Mouse (Mus musculus) retina, postnatal 1 day (tissue): Measurements from ENCODE around the gene Bcor.
A peak's percentile ranks its signal among the peaks of the same experiment; 100 is the strongest.

Experiments used
- DNase-seq: peaks from one replicate; pipeline ENCODE4 v3.0.0-alpha.2; 2012

Gene Bcor

DNA sequence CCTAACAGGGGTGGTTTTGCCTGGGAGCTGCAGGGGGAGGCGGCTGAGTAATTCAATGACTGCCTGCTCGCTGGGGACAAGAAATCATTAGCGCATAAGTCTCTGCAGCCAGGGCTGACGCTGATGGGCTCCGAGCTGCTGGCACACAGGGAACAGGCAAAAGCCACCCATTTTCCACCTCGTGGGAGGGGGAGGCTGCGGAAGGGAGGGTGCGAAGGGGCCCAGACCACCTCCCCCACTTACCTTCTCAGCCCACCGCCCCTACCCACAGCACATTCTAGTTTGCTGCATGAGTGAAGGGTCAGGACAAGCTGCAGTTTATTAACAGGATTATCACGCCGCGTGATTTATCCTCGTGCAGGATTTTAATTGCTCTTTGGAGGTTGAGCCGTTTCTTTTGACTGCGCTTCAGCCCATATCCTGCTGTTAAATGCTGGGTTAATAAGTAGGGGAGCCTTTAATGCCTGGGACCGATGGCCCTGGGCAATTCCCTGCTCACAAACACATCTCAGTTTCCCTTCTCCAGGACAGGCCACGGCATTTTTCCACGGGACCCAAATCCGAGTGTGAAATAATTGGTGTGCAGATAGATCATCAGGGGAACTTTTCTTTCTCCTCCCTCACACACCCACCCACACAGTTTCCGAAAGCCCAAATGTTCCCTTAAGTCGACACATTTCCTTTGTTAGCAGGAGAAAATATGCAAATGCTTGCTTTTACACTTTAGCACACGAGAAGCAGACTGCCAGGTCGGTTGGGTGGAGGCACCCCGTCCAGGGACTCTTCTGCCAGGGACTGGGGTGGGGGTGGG, 97.8 kb downstream of the Bcor start:
- DNase-seq, result peak; percentile 71

DNA sequence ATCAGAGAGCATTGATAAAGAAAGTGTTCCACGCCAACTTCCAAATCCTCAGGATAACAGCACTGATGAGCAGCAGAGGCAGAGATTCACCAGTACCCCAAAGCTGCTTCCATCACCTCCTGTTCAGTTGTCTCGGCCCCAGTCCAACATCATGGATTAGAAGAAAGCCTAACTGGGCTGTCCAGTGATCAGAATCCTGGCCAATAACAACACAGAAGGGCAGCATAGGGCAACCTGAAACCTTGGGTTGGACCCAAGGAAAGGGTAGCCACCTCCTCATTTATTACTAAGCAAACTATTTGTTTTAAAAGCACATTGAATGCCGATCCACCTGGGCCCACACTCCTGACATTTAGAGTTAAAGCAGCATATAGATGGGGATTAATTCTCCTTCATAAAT, 99.3 kb downstream of the Bcor start:
- DNase-seq, result no peak

DNA sequence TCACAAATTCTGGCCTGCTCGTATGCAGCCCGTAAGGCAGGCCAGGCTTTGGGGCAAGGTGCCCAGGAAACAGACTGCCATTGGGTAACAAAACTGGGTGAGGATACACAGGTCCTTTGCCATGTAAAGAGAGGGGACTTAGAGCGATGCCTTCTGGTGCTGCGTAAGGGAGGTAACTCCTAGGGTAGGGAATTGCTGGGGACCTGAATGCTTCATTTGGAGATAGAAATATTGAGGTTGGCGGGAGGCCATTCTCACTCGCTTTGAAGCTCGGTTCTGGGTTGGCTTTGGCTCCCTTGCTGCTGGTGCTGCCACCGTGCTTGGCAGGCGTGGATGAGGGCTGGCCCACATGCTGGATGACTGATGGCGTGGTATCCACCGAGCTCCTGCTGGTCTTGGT, 102.9 kb downstream of the Bcor start:
- no peak for DNase-seq

DNA sequence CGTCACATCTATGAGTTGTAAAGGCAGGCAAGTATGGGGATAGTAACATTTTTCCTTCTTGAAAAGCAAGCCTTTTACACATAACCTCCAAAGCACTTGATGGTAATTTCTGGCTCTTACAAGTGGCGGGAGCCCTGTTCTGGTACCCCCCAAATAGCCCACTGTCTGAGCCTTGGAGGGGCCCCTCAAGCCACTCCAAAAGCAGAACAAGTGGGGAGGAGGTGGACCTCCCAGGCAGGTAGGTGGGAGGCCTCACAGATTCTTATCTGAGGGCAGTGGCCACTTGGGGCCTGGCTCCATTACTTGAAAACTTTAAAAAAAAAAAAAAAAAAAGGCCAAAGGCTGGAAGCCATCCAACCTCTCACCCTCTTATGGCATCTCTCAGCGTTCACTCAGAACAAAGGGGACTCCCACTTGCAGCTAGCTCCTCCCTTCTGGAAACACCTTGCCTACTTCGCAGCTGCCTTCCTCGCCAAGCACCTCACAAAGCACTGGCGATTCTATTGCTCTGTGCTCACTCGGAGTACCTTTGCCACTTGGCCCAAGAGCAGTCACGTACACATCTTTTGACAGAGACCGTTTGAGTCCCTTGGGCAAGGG, 106.7 kb downstream of the Bcor start:
- DNase-seq, result no peak

DNA sequence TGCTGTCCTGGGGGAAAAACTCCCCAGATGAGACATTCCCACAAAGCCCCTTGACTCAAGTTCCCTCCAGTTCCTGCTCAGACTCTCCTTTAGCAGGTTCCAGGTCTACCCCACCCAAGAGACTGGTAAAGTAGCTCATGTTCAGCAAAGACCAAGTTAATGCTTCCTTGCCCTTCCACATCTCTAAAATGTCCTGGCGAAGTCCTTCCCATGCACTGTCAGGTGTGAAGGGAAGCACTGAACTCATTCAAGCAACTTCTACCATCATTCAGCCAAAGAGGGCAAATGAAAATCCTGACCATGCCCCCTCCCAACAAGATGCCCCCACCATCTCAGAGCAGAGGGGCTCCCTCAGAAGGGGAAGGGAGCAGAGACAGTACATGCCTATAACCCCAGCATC, 107.5 kb downstream of the Bcor start:
- DNase-seq, result no peak

DNA sequence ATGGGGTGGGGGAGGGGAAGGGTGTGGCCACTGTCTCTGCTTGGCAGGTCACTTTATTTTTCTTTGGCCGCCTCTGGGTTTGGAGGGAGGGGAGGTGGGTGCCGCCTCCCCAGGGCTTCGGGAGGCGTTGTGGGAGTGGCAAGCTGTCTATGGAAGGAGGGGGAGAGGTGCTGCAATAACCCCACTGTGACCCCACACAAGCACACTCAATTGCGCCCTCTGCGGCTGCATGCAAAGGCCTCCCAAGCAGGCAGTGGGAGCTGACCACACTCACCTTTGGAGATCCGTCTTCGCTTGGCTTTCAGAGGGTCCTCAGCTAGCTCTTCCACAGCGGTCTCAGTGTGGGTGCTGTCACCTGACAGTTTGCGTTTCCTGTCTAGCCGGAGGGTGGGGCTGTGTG, 111.4 kb downstream of the Bcor start:
- no peak for DNase-seq

DNA sequence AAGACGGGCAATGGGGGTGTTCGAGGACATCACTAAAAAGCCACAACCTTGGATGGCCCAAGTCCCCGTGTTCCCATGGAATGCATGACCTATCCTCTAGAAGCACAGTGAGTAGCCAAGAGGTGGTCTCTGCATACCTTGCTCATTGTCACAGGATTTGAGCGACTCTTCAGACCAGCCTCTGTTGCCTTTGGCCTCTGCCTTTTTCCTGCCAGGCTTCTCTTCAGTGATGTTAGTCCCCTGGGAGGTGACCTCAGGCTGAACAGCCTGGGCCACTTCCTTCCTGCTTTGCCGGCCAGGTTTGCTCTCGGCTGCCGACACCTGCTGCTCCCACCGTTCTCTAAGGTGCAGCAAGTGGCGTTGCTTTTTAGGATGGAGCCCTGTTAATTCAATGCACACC, 112.0 kb downstream of the Bcor start:
- DNase-seq, result no peak

DNA sequence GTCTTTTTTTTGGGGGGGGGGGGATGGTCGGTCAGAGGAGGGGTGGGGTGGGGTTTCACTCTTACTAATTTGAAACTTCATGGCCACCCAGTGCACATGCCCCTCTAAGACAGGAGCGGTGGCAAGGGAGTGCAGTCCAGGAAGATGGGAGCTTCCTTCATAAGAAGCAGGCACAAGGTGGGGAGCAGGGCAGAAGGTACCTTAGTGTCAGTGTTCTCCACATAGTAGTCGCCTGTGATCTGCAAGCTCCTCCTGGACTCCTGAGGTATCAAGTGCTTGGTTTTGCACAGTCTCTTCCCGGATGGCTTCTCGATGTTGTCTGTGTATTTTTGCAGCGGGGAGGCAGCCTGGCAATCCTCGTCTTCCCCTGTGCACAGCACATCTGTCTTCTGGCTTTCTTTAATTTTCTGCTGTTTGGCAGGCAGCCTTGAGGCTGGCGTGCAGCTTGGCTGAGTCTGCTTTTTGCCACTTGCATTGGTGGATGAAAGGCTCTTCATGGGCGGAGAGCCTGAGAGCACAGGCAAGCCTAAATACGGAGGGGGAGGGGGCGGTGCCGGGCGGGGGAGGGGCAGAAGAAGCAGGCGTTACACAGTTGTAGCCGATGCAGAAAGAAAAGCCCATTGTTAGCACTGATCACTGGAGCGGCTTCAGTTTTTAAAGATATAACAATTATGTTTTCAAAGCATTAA, 112.8 kb downstream of the Bcor start:
- peak; percentile 40 for DNase-seq

DNA sequence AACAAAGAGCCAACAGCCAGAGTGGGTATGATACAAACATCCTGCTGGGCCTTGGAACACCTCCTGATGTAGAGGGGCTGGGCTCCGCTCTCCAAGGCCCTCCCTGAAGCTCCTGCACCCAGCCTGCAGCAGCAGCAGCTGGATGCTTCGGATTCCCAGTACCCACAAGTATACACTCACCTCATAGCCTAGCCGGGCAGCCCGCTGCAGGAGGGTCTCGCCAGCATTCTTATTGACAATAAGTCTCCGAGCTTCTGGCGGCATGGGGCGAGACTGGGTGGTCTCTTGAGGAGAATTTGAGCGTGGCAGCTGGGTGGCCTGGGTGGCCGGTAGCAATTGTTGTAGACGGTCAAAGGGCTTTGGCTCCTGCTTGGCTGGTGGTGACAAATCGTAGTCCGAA, 113.5 kb downstream of the Bcor start:
- no peak for DNase-seq

DNA sequence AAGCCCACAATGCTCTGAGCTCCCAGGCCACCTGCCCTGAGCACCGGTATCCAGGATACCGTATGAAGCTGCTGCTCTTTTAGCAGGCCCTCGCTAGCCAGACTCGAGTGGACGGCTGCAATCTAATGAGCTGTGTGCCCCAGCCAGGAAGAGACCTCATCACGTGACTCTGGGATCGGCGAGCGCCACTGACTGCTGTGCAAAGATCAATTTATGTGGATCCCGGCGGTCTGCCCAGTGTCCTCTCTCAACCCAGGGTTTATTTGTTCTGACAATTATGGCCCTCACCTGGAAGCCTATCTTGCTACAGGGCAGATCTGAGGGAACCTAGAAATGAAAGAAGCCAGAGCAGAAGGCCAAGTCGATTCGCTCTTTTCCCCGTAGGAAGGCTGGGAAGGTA, 116.8 kb downstream of the Bcor start:
- no peak for DNase-seq

DNA sequence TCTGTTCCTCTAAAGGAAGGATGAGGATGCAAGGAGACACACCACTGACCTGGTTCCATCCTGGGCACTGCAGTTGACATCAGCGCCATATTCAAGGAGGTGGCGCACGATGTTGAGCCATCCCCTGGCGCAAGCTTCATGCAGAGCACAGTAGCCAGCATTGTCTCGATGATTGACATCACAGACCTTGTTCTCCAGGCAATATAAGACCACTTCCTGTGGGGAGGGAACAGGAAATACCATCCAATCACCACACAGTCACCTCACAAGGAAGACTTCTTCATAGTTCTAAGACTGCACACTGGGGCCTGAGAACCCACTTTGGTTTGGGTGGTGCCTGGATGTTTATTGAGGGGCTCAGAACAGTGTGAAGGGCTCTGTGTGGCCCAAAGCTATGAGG, 118.7 kb downstream of the Bcor start:
- DNase-seq, result no peak

DNA sequence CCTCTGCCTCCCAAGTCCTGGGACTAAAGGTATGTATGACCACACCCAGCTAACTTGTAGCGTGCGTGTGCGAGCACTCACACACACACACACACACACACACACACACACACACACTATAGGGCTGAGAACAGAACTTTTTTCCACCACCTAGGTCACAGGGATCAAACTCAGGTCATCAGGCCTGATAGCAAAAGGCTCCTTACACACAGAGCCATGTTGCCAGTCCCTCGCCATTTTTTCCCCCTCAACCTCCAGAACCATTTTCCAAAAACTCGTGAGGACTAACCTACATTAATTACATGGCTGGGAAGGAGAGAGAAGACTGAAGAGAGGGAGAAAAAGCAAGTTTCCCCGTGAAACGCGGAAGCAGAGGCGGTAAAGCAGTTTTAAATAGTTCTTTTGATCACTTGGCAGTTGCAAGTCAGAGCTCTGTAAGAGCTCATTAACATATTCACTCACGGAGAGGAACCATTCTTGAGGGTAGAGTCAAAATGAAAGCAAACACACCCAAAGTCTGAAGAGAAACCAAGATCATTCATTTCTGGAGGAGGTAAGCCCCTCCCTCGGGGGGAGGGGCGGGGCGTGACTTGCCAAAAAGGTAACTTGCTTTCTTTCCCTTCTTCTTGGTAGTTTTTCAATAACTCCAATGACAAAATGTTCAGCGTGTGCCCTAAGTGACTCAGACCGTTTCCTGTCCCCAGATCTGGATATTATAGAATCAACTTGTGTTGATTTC, 145.3 kb downstream of the Bcor start:
- DNase-seq, result no peak

DNA sequence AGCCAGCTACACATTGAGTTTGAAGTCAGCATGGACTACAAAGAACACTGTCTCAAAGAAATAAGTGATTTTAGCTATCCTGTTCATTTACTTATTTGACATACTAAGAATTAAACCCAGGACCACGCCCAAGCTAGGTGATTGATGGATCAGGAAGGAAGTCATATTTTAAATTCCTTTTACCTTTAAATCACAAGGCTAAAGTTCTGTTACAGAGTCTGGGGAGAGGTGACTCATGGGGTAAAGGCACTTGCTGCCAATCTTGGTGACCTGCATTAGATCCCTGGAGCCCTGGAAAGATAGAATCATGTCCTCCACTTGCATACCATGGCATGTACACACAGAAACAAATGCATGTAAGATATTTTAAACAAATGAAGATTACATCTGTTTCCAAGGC, 149.5 kb downstream of the Bcor start:
- DNase-seq, result no peak

DNA sequence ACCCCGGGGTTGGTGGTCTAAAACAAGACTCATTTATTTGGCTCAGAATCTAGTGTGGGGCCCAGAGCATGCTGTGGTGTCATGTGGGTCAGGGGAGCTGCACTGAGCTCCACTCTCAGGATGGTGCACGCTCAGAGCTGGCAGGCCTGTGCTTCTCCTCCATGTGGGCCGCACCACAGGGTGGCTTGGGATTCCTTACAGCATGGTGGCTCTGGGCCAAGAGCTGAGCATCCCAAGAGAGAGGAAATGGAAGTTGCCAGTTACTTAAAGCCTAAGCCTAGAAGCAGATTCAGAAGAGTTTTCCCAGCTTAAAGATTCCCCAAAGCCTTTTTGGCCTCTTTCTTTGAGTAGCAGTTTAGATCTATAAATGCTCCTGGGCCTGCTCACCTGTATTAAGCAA, 151.1 kb downstream of the Bcor start:
- DNase-seq, result peak; percentile 43

DNA sequence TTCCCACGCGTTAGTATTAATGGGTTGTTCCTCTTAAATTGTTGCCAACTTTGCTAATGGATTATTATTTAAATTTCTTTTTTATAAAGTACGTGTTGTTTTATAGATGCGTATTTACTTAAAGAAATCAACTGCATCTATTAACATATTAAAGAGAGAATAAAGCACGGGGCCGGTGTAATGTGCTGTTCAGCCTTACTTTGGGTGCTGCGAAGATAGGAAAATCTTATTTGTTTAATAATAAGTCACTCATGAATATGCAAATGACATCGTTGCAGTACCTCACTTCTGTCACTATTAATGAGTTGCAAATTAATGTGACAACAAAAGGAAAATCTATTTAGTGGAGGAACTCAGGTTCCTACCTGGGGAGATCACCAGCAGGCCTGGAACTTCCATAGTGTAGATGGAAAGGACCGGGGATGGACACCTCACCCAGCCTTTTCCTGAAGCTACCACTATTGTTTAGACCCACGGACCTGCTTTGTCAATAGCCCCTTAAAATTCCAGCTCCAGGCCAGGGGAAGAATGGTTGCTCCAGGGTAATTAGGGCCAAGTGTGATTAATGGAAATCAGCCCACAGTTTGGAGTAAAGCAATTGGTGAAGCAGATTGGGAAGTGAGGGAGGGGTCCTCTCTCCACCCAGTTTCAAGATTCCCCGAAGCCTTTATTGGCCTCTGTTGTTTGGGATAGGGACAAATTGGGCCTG, 152.2 kb downstream of the Bcor start:
- peak; percentile 55 for DNase-seq

DNA sequence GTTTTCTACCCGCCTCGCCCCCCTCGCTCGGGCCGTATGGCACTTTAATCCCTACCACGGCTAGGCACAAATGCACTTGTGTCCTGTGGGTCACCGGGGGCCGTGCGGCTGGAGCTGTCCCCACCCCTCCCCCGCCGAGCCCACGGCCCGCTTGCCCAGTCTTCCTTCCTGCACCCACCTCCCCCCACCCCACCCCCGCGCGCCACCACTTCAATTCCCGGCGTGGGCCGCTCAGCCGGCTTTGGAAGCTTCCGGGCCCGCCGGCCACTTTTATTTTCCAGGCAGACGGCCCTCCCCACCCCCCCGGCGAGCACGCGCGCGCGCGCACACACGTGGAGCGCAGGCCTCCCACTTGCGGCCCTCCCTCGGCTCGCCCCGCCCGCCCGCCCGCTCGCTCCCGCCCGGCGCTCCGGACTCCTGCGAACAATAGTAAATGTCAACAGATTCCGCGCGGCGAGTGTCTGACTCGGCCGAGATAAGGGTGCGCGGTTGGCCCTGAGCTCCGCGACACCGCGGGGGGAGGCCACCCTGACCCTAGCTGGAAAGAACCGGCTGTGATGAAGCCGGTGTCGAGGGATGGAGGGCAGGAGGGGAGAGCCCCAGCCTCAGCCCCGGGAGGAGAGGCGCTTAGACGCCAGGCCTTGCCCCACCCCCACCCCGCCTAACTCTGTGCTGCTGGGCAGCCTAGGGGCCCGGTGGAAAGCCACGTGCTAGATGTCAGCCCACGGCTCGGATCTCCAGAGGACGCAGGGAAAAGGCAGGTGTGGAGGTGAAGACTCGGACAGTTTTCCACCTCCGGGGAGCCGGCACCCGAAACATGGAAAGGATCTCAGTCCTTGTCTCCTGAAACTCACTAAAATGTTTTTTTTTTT, 153.0 kb downstream of the Bcor start:
- DNase-seq, result peak; percentile 94

DNA sequence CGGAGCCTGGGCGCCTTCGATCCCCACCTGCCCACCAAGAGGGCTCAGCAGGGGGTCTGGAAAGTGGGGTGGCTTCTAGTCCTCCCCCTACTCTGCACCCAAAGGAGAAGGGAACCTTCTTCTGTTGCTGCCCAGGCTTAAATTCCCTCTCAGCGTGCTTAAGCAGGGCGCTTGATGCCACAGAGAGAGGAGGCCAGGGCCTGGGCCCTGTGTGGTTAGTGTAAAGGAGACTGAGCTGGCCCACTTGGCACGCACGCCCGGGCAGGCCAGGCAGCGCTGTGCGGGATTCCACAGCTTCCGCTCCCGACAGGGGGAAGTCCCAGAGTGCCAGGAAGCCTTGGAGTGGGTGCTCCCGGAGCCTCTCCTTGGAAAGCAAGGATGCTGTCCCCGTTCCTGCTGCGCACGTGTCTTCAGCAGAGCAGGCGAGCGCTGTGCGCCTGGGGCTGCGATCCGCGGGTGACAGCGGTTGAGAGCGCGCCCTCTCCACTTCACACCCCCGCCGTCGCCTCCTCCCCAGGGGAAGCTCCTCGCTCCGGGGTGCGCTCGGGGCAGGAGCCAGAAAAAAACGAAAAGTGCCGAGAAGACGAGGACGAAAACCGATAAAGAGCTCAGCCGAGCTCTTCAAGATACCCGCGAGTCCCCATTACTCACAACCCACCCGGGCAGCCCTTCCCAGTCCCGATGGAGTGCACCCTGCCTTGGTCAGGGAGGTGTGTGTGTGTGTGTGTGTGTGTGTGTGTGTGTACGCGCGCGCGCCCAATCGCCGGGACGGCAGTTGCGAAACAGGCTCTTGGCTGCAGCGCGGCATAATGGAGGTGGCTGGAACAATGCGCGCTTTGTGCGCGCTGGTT, 153.9 kb downstream of the Bcor start:
- DNase-seq, result no peak

DNA sequence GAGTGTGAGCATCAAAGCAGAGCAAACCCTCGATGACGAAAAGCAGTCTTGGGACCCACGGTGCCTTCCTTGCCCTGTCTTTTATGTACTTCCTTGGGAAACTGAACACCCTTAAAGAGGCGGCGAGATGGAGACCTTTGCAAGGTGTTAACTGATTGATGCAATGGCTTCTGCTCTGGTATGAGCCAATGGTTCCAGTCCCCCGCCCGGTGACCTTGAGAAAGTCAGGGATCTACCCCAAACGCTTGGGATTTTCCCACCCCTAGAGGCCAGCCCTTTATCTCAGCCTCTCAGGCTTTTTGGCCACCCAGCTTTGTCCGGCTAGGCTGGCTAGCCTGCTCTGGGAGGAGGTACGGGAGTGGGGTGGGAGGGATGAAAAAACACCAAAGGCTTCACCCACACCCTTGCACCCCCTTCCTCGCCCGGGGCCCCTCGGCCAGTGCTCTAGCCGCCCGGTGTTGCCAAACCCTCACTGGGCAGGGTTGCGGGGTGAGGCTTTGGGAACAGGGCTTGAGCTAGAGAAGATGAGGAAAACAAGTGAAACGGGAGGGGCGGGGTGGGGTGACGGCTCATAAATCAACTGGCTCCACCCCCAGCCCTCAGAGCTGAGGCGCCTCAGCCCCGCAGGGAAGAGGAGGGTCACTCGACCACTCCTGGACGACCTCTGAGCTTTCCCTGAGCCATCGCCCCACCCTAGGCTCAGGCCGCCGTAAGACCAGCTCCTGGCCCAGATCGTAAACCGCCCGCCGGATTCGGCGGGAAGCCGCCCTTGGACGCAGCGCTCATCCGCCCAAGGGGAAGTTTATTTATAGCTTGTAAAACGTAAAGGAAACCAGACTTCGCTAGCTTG, 154.7 kb downstream of the Bcor start:
- peak; percentile 64 for DNase-seq

DNA sequence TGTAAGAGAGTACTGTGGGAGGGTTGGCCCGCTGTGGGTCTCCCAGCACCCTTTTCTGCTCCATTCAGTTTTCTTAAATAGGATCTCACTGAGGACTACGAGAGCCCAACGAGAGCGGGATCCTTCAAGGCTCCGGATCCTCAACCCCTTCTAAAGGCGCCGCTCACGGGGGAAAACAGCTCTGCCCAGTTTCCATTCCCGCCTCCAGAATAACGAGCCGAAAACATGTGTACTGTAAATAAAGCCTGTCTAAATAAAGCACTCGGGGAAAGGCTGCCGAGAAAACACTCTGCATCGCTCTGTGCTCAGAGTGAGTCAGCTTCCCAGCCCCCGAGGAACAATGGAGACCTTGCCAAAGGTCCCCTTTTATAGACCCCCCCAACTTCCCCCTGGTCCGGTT, 155.7 kb downstream of the Bcor start:
- DNase-seq, result no peak

DNA sequence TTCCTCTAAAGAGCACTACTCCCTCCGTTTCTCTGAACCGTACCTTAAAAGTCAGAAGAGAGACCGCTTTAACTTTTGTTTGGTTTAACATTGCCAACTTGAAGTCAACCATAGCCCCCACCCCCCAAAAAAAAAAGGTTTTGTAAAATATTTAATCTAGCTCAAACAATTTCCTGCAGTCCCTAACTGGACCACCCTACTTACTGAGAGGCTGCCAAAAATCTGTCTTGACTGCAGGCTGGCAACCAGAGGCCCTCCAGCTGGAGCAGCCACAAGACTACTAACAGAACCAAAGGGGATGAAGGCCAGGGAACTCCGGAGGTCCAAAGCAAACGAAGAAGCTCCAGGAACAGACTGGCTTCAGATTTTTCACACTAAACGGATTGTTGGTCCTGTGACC, 156.2 kb downstream of the Bcor start:
- DNase-seq, result no peak
